Mouse (Mus musculus) neural tube, embryonic 13.5 days (tissue): ENCODE data around the gene Raver2. TPM values are rescaled to one million over a fixed set of nuclear protein-coding genes. Genes with fewer than 3 reads are reported as not detected.

Experiments
- polyA plus RNA-seq: library from polyadenylated mRNA; unstranded; fragments of >200 nt; fragmentation: Nextera tagmentation; extraction: Ambion mirVana; gene quantifications from 2 replicates; pipeline ENCODE4 v1.2.1, GENCODE M21; 2015

Raver2 gene
- polyA plus RNA-seq, 1 experiment from 2014 or later, result 7.7 TPM

Other genes with a start within 250 kb of the Raver2 start
- gene Gm10577, start 48.3 kb upstream of the Raver2 start, polyA plus RNA-seq, result not detected in 2 replicates
- gene Jak1, start 196.3 kb downstream of the Raver2 start, polyA plus RNA-seq, result 68.7 and 74.6 TPM in 2 replicates